Mouse (Mus musculus): Measurements from ENCODE around the gene Lce1a2. TPM values are rescaled to one million over a fixed set of nuclear protein-coding genes. Genes with fewer than 3 reads are reported as not detected.

The Lce1a2 gene
- total and polyA plus RNA-seq, 2 experiments = not detected

- H3K36me3 ChIP-seq (ENCODE audit: control insufficient read depth, insufficient read depth, low read length) = no peaks in the 10 kb centered on the region
- no peaks in the 10 kb centered on the region for H3K27me3 ChIP-seq (ENCODE audit: control insufficient read depth, insufficient read depth, low read length)
- no peak within 1 kb of the TSS for H3K9ac ChIP-seq (ENCODE audit: low read depth, low read length)
- 50% methylated on average over 2 of the region's 2 CpGs for WGBS
- no peaks in the 10 kb centered on the region for H3K79me2 ChIP-seq (ENCODE audit: control insufficient read depth, insufficient read depth, low read length)
- no peak within 1 kb of the TSS for H3K4me3 ChIP-seq (ENCODE audit: insufficient read depth, low read depth, low read length)
- no peaks in the 10 kb centered on the region for H3K4me1 ChIP-seq (ENCODE audit: control insufficient read depth, insufficient read depth, low read length)
- H3K27ac ChIP-seq (replicated peaks; ENCODE audit: insufficient read depth, low read depth, low read length) = no peak within 1 kb of the TSS
- DNase-seq (ENCODE audit: extremely low read depth, low read depth, low spot score) = no peak
- no peak for TF ChIP-seq CTCF (IDR thresholded peaks at IDR 0.05; ENCODE audit: low read depth, low read length)
- no peak for TF ChIP-seq POLR2A (IDR thresholded peaks at IDR 0.05; ENCODE audit: extremely low read depth, insufficient read depth, low read length)
These were observed 17.0 kb upstream of the Lce1a2 start, which contains the start of gene Lce1d for GRCm38 (mm10) chr3:92687110-92687509. Gene Lce1d (minus strand): TSS chr3:92687210.

GRCm38 (mm10) chr3:92678947-92679346 is 8.8 kb upstream of the Lce1a2 start, which contains the start of gene Lce1c:
Gene Lce1c (plus strand): TSS chr3:92679247.
- Histone ChIP-seq H3K9ac (ENCODE audit: low read depth, low read length) (no peak within 1 kb of the TSS), H3K79me2 (ENCODE audit: control insufficient read depth, insufficient read depth, low read length) (no peaks in the 10 kb centered on the region), H3K27ac (replicated peaks; ENCODE audit: insufficient read depth, low read depth, low read length) (no peak within 1 kb of the TSS), H3K27me3 (ENCODE audit: control insufficient read depth, insufficient read depth, low read length) (no peaks in the 10 kb centered on the region), H3K36me3 (ENCODE audit: control insufficient read depth, insufficient read depth, low read length) (no peaks in the 10 kb centered on the region), H3K4me1 (ENCODE audit: control insufficient read depth, insufficient read depth, low read length) (no peaks in the 10 kb centered on the region), H3K4me3 (ENCODE audit: insufficient read depth, low read depth, low read length) (no peak within 1 kb of the TSS)
- no peak for DNase-seq (ENCODE audit: extremely low read depth, low read depth, low spot score)
- TF ChIP-seq CTCF (IDR thresholded peaks at IDR 0.05; ENCODE audit: low read depth, low read length) = no peak
- TF ChIP-seq POLR2A (IDR thresholded peaks at IDR 0.05; ENCODE audit: extremely low read depth, insufficient read depth, low read length) = no peak
- WGBS = 75% methylated on average over 4 of the region's 4 CpGs

GRCm38 (mm10) chr3:92656826-92657225 is 13.3 kb downstream of the Lce1a2 start, which contains the start of gene Lce1b:
Gene Lce1b (minus strand): TSS chr3:92656926.
- H3K79me2 ChIP-seq (ENCODE audit: control insufficient read depth, insufficient read depth, low read length) = no peaks in the 10 kb centered on the region
- DNase-seq (ENCODE audit: extremely low read depth, low read depth, low spot score) = no peak

DNA sequence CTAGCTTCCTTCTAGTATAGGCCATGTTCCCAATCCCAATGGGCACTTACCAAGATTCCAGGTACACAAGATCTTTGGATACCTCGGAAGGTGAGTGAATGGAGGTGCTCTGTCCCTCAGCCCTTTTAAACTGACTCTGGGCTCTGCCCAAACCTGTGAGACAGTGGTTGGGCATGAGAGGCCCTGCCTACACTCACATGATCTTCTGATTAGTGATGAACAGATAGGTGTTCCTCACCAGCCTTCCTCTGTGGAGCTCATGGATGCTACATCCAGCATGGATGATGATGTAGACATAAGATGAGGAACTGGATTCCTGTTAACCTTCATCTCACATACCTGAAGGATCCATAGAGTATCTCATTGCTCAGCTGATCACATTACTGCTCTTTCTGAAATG is 21.9 kb downstream of the Lce1a2 start, which contains the start of gene Lce1a1:
Gene Lce1a1 (minus strand): TSS at position 101 of the 400 bp plus-strand sequence.
- Histone ChIP-seq H3K36me3 (ENCODE audit: control insufficient read depth, insufficient read depth, low read length) (no peaks in the 10 kb centered on the region), H3K4me1 (ENCODE audit: control insufficient read depth, insufficient read depth, low read length) (no peaks in the 10 kb centered on the region), H3K27me3 (ENCODE audit: control insufficient read depth, insufficient read depth, low read length) (no peaks in the 10 kb centered on the region), H3K9ac (ENCODE audit: low read depth, low read length) (no peak within 1 kb of the TSS), H3K79me2 (ENCODE audit: control insufficient read depth, insufficient read depth, low read length) (no peaks in the 10 kb centered on the region), H3K27ac (replicated peaks; ENCODE audit: insufficient read depth, low read depth, low read length) (no peak within 1 kb of the TSS), H3K4me3 (ENCODE audit: insufficient read depth, low read depth, low read length) (no peak within 1 kb of the TSS)
- 74% methylated on average over 1 of the region's 1 CpGs for WGBS
- TF ChIP-seq POLR2A (IDR thresholded peaks at IDR 0.05; ENCODE audit: extremely low read depth, insufficient read depth, low read length) (no peak), CTCF (IDR thresholded peaks at IDR 0.05; ENCODE audit: low read depth, low read length) (no peak)
- no peak for DNase-seq (ENCODE audit: extremely low read depth, low read depth, low spot score)

More at GRCm38 (mm10) chr3:92656826-92657225, 13.3 kb downstream of the Lce1a2 start, which contains the start of gene Lce1b:
- no peaks in the 10 kb centered on the region for H3K27me3 ChIP-seq (ENCODE audit: control insufficient read depth, insufficient read depth, low read length)
- no peak within 1 kb of the TSS for H3K9ac ChIP-seq (ENCODE audit: low read depth, low read length)
- TF ChIP-seq CTCF (IDR thresholded peaks at IDR 0.05; ENCODE audit: low read depth, low read length) = no peak
- TF ChIP-seq POLR2A (IDR thresholded peaks at IDR 0.05; ENCODE audit: extremely low read depth, insufficient read depth, low read length) = no peak
- H3K4me3 ChIP-seq (ENCODE audit: insufficient read depth, low read depth, low read length) = no peak within 1 kb of the TSS
- H3K36me3 ChIP-seq (ENCODE audit: control insufficient read depth, insufficient read depth, low read length) = no peaks in the 10 kb centered on the region
- no peaks in the 10 kb centered on the region for H3K4me1 ChIP-seq (ENCODE audit: control insufficient read depth, insufficient read depth, low read length)
- no peak within 1 kb of the TSS for H3K27ac ChIP-seq (replicated peaks; ENCODE audit: insufficient read depth, low read depth, low read length)

DNA sequence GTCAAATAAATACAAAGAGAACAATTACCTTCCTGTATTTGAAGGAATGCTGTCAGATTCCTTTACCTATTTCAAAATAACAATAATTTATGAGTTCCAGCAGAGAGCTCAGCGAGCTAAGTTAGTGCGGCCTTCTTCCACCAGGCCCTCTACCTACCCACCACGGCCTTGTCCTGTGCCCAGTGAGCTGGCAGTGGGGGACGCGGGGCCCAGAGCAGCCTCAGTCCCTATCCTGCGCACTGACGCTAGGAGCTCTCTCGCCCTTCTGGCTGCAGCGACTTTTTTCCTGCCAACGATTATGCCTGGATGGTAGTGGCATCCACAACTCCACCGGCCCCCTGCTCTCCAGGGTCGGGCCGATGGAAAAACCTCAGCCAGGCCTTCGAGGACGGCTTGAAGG is 30.3 kb downstream of the Lce1a2 start:
- Histone ChIP-seq H3K27me3 (ENCODE audit: control insufficient read depth, insufficient read depth, low read length) (no peaks in the 10 kb centered on the region), H3K4me3 (ENCODE audit: insufficient read depth, low read depth, low read length) (no peak overlapping the region), H3K79me2 (ENCODE audit: control insufficient read depth, insufficient read depth, low read length) (no peaks in the 10 kb centered on the region), H3K9ac (ENCODE audit: low read depth, low read length) (no peak overlapping the region), H3K36me3 (ENCODE audit: control insufficient read depth, insufficient read depth, low read length) (no peaks in the 10 kb centered on the region), H3K4me1 (ENCODE audit: control insufficient read depth, insufficient read depth, low read length) (no peaks in the 10 kb centered on the region), H3K27ac (replicated peaks; ENCODE audit: insufficient read depth, low read depth, low read length) (no peak overlapping the region)
- TF ChIP-seq CTCF (IDR thresholded peaks at IDR 0.05; ENCODE audit: low read depth, low read length) (no peak), POLR2A (IDR thresholded peaks at IDR 0.05; ENCODE audit: extremely low read depth, insufficient read depth, low read length) (no peak)
- DNase-seq (ENCODE audit: extremely low read depth, low read depth, low spot score) = no peak
- WGBS = 93% methylated on average over 15 of the region's 15 CpGs

- Histone ChIP-seq H3K4me1 (ENCODE audit: control insufficient read depth, insufficient read depth, low read length) (no peaks in the 10 kb centered on the region), H3K36me3 (ENCODE audit: control insufficient read depth, insufficient read depth, low read length) (no peaks in the 10 kb centered on the region), H3K9ac (ENCODE audit: low read depth, low read length) (no peak overlapping the region), H3K27ac (replicated peaks; ENCODE audit: insufficient read depth, low read depth, low read length) (no peak overlapping the region), H3K79me2 (ENCODE audit: control insufficient read depth, insufficient read depth, low read length) (no peaks in the 10 kb centered on the region), H3K4me3 (ENCODE audit: insufficient read depth, low read depth, low read length) (no peak overlapping the region), H3K27me3 (ENCODE audit: control insufficient read depth, insufficient read depth, low read length) (no peaks in the 10 kb centered on the region)
- WGBS = 80% methylated on average over 3 of the region's 3 CpGs
- TF ChIP-seq CTCF (IDR thresholded peaks at IDR 0.05; ENCODE audit: low read depth, low read length) = no peak
- TF ChIP-seq POLR2A (IDR thresholded peaks at IDR 0.05; ENCODE audit: extremely low read depth, insufficient read depth, low read length) = no peak
- no peak for DNase-seq (ENCODE audit: extremely low read depth, low read depth, low spot score)
These were observed 31.5 kb downstream of the Lce1a2 start for GRCm38 (mm10) chr3:92638653-92638991.

All from liver, adult 2 months (tissue).